Mouse (Mus musculus): ENCODE results near the gene 3110009E18Rik. TPM values are rescaled to one million over a fixed set of nuclear protein-coding genes. Genes with fewer than 3 reads are reported as not detected.

Gene 3110009E18Rik
- polyA plus RNA-seq, 1 experiment = 5.1 TPM

DNA sequence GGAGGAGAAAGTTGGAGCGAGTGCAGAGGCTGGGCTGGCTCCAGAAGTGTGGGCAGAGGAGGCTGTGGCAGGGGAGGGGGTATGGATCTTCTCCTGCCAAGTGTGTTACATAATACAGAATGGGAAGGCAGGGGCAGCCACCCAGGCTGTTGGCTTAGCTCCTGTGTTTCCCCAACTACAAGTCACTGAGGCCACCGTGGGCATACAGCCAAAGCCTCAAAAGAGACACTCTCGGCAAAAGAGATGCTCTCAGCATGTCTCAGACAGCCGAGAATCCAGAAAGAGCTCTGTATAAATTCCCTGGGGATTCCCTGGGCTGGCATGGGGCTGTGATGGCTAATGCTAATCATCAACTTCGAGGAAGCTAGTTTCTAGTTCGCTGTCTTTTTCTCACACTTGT, 86.6 kb downstream of the 3110009E18Rik start:
- TF ChIP-seq POLR2A (IDR thresholded peaks at IDR 0.05; ENCODE audit: low read depth, low read length) (no peak), CTCF (conservative IDR thresholded peaks at IDR 0.05; ENCODE audit: insufficient read depth, insufficient read length, low read depth, low read length) (no peak)
- Histone ChIP-seq H3K27me3 (replicated peaks; ENCODE audit: control insufficient read depth, insufficient read depth, low read length) (no peaks in the 10 kb centered on the region), H3K27ac (ENCODE audit: insufficient read depth, low read depth, low read length) (no peak overlapping the region), H3K4me3 (ENCODE audit: insufficient read depth, low read depth, low read length) (no peak overlapping the region), H3K36me3 (ENCODE audit: control insufficient read depth, insufficient read depth, low read length) (no peaks in the 10 kb centered on the region), H3K4me1 (ENCODE audit: control insufficient read depth, insufficient read depth, low read length) (no peaks in the 10 kb centered on the region)
- DNase-seq = peak; percentile 7
- WGBS = 64% methylated on average over 6 of the region's 6 CpGs

DNA sequence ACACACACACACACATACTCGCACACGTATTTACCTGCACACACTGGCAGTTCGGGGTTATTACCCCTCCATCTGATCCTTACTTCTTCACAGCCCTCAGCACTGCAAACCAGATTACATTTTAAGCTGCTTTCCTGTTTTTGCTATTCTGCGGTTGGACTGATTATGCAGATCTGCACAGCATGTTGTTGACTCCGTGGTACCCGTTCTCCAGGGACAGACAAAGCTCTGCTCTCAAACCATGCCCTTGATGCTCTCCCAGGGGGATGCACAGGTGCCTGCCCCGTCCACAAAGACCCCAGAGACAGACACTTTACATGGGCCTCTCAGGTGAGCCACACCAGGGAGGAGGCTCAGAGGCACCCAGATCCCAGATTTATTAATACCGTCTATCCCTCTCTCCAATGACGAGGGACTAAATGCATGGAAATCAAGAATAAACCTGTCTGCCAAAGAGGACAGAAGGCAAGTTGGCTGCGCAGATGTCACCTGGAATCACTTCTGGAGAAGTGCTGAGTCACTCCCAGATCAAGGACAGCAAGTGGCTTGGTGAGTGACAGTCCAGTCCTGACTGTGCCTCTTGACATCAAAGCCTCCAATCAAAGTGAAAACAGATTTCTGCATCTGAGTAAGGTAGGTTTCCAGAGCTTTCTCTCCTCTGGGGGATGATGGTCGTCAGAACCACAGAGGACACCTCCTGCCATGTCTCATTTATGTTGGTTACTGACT, 87.7 kb downstream of the 3110009E18Rik start:
- no peak overlapping the region for H3K4me3 ChIP-seq (ENCODE audit: insufficient read depth, low read depth, low read length)
- DNase-seq = no peak
- no peaks in the 10 kb centered on the region for H3K36me3 ChIP-seq (ENCODE audit: control insufficient read depth, insufficient read depth, low read length)
- WGBS = 78% methylated on average over 11 of the region's 11 CpGs
- TF ChIP-seq CTCF (conservative IDR thresholded peaks at IDR 0.05; ENCODE audit: insufficient read depth, insufficient read length, low read depth, low read length) = no peak
- no peaks in the 10 kb centered on the region for H3K4me1 ChIP-seq (ENCODE audit: control insufficient read depth, insufficient read depth, low read length)
- H3K27me3 ChIP-seq (replicated peaks; ENCODE audit: control insufficient read depth, insufficient read depth, low read length) = no peaks in the 10 kb centered on the region
- no peak overlapping the region for H3K27ac ChIP-seq (ENCODE audit: insufficient read depth, low read depth, low read length)

DNA sequence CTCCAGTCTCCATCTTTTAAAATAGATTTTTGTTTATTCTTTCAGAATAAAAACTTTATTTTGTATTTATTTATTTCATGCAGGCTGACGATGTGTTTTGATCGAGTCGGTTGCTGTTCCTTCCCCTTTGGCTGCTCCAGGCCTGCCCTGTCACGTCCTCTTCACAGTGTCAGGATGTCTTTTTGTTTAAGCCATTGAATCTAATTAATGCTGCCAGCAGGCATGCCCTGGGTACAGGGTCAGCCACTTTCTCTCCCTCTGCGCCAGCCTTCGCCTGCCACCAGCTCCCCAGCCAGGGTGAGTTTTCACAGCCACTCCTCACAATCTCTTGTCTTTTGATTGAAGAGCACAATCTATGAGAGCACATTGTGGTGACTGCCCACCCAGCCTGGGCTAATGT, 99.9 kb downstream of the 3110009E18Rik start:
- Histone ChIP-seq H3K27ac (ENCODE audit: insufficient read depth, low read depth, low read length) (no peak overlapping the region), H3K27me3 (replicated peaks; ENCODE audit: control insufficient read depth, insufficient read depth, low read length) (no peaks in the 10 kb centered on the region), H3K4me3 (ENCODE audit: insufficient read depth, low read depth, low read length) (no peak overlapping the region), H3K4me1 (ENCODE audit: control insufficient read depth, insufficient read depth, low read length) (no peaks in the 10 kb centered on the region), H3K36me3 (ENCODE audit: control insufficient read depth, insufficient read depth, low read length) (no peaks in the 10 kb centered on the region)
- 68% methylated on average over 6 of the region's 6 CpGs for WGBS
- no peak for TF ChIP-seq CTCF (conservative IDR thresholded peaks at IDR 0.05; ENCODE audit: insufficient read depth, insufficient read length, low read depth, low read length)
- DNase-seq = no peak

DNA sequence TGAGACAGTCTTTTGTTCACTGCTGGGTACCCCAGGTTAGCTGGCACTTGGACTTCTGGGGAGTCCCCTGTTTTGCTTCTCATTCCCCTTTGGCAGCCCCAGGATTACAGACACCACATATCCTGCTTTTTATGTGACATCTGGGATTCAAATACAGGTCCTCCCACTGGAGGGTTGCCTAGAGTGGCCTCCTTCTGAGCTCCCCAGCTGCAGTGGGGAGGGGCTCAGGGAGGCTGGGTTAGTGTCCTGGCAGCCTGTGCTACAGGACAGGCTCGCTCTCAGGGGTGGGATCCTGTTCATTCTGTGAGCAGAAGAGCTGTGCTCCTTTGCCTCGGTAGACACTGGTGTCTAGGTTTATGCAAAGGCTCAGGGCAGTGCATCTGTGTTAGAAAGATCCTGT, 100.3 kb downstream of the 3110009E18Rik start:
- no peak for DNase-seq
- WGBS = 55% methylated on average over 2 of the region's 2 CpGs
- H3K27ac ChIP-seq (ENCODE audit: insufficient read depth, low read depth, low read length) = no peak overlapping the region
- no peak for TF ChIP-seq POLR2A (IDR thresholded peaks at IDR 0.05; ENCODE audit: low read depth, low read length)
- no peak for TF ChIP-seq CTCF (conservative IDR thresholded peaks at IDR 0.05; ENCODE audit: insufficient read depth, insufficient read length, low read depth, low read length)
- no peak overlapping the region for H3K4me3 ChIP-seq (ENCODE audit: insufficient read depth, low read depth, low read length)
- H3K4me1 ChIP-seq (ENCODE audit: control insufficient read depth, insufficient read depth, low read length) = no peaks in the 10 kb centered on the region
- H3K27me3 ChIP-seq (replicated peaks; ENCODE audit: control insufficient read depth, insufficient read depth, low read length) = no peaks in the 10 kb centered on the region
- no peaks in the 10 kb centered on the region for H3K36me3 ChIP-seq (ENCODE audit: control insufficient read depth, insufficient read depth, low read length)

DNA sequence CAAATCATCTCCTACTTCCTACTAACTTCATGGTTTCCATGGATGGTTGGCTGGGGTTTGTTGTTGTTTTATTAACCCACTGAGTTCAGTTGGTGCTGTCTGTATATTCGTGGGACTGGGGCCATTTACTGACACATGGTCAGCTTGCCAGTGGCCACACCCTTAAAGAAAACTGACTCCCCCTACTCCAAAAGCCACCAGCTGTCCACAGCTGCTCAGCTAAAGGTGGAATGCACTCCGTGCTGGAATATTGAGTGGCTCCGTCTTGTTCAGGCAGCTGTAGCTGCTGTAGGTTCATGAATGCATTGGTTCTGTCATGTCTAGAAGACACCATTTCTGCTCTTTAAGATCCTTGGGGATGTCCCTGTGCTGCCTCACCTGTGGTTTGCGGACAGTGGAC, 102.6 kb downstream of the 3110009E18Rik start:
- Histone ChIP-seq H3K4me3 (ENCODE audit: insufficient read depth, low read depth, low read length) (no peak overlapping the region), H3K27ac (ENCODE audit: insufficient read depth, low read depth, low read length) (no peak overlapping the region), H3K27me3 (replicated peaks; ENCODE audit: control insufficient read depth, insufficient read depth, low read length) (no peaks in the 10 kb centered on the region), H3K36me3 (ENCODE audit: control insufficient read depth, insufficient read depth, low read length) (no peaks in the 10 kb centered on the region), H3K4me1 (ENCODE audit: control insufficient read depth, insufficient read depth, low read length) (no peaks in the 10 kb centered on the region)
- no peak for TF ChIP-seq CTCF (conservative IDR thresholded peaks at IDR 0.05; ENCODE audit: insufficient read depth, insufficient read length, low read depth, low read length)
- no peak for TF ChIP-seq POLR2A (IDR thresholded peaks at IDR 0.05; ENCODE audit: low read depth, low read length)
- DNase-seq = no peak
- 52% methylated on average over 4 of the region's 4 CpGs for WGBS

DNA sequence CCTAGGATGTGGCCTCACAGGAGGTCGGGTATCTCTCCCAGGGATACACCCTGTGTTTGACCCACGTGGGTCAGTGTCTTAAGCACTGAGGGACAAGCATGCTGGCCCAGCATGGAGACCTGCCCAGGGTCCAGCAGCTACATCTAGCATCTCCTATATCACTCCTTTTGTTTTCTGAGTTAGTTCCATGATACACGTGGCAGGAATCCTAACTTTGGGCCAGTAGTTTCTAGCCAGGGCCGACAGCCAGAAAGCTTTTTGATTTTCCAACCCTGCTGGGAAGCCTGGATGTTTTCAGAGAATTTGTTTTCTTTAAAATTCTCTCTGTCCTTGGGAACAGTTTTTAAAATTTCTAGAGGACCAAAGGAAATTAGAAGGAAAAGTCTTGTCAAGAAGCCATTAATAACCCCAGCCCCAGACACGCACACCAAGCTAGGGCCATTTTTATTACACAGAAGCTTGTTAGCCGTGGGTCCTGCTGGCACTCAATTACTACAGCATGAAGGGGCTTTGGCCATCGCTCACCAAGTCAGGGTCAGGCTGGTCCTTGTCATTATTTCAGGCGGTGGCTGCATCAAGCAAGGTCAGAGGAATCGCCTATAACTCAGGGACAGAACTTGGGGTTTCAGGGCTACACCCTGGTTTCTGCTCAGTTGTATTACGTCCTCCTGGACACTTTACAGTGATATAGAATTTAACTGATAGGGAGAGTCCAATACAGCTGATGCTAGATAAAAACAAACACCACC, 108.9 kb downstream of the 3110009E18Rik start:
- Histone ChIP-seq H3K27me3 (replicated peaks; ENCODE audit: control insufficient read depth, insufficient read depth, low read length) (no peaks in the 10 kb centered on the region), H3K4me3 (ENCODE audit: insufficient read depth, low read depth, low read length) (no peak overlapping the region), H3K4me1 (ENCODE audit: control insufficient read depth, insufficient read depth, low read length) (no peaks in the 10 kb centered on the region), H3K36me3 (ENCODE audit: control insufficient read depth, insufficient read depth, low read length) (no peaks in the 10 kb centered on the region), H3K27ac (ENCODE audit: insufficient read depth, low read depth, low read length) (no peak overlapping the region)
- WGBS = 69% methylated on average over 10 of the region's 10 CpGs
- no peak for DNase-seq
- TF ChIP-seq POLR2A (IDR thresholded peaks at IDR 0.05; ENCODE audit: low read depth, low read length) (no peak), CTCF (conservative IDR thresholded peaks at IDR 0.05; ENCODE audit: insufficient read depth, insufficient read length, low read depth, low read length) (no peak)

DNA sequence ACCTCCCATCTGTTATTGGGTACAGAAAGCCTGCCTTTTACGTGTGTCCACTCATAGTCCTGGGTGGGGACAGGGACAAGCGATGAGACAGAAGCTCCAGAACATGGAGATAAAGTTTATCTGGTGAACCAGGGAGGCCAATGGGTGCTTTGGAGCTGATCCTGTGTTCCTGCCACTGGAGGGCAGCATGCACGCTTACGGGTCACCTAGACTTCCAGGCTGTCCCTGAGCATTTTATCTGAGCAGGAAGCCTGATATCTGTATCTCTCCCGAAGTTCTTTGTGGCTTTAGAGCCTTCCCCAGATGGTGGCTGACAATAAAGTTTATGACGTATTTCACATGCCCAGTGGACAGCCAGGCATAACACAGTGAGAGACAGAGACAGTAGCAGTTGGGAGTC, 110.3 kb downstream of the 3110009E18Rik start:
- Histone ChIP-seq H3K4me1 (ENCODE audit: control insufficient read depth, insufficient read depth, low read length) (no peaks in the 10 kb centered on the region), H3K4me3 (ENCODE audit: insufficient read depth, low read depth, low read length) (no peak overlapping the region), H3K36me3 (ENCODE audit: control insufficient read depth, insufficient read depth, low read length) (no peaks in the 10 kb centered on the region), H3K27me3 (replicated peaks; ENCODE audit: control insufficient read depth, insufficient read depth, low read length) (no peaks in the 10 kb centered on the region), H3K27ac (ENCODE audit: insufficient read depth, low read depth, low read length) (no peak overlapping the region)
- 30% methylated on average over 6 of the region's 6 CpGs for WGBS
- DNase-seq = peak; percentile 25
- peak; percentile 78 for TF ChIP-seq CTCF (conservative IDR thresholded peaks at IDR 0.05; ENCODE audit: insufficient read depth, insufficient read length, low read depth, low read length)
- TF ChIP-seq POLR2A (IDR thresholded peaks at IDR 0.05; ENCODE audit: low read depth, low read length) = no peak
